9 mouse cellular contexts compared by ENCODE assay signal in the genomic region with DNA sequence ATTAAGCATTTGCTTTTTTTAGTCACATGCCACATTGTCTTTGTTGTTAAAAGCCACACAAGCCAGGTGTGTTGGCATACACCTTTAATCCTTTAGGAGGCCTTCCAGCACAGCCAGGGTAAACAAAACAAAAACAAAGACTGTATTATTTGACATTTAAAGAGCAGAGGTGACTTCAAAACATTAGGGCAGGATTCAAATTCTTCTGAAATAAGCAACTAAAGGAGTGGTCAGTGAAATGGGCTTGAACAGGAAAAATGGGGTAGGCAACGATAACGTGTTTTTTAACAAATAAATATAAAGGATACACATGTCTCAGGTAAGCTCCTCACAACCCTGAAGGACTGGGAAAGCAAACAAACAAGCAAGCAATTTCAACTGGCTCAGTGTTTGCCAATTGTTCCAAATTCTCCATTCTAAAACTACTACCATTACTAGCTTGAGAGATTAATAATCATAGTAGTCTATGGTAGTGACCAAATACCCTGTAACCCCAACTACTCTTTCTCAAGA. TPM values are rescaled to one million over a fixed set of nuclear protein-coding genes. Genes with fewer than 3 reads are reported as not detected.
DNase-seq lines count a peak whose midpoint lies in the region; ATAC-seq lines count a peak whose summit lies in the region.
"Had no signal": no experiment of that assay in that cellular context is flagged by ENCODE, and none has a peak within 500 bp of the region (broad histone marks: within the 10 kb centered on the region; RNA-seq: fewer than 3 reads in every experiment).

No protein-coding gene starts in this region.

- peak overlapping the region; percentile 63 for H3K4me2 ChIP-seq in lung, embryonic 15.5 days
- H3K4me2 ChIP-seq in embryonic facial prominence, embryonic 15.5 days (replicated peaks), result peak overlapping the region; percentile 60
- peak overlapping the region; percentile 69 for H3K4me2 ChIP-seq in limb, embryonic 11.5 days (ENCODE audit: low read depth, severe bottlenecking)
- peak overlapping the region; percentile 78 for H3K4me2 ChIP-seq in neural tube, embryonic 13.5 days

- no peak for DNase-seq in lung, postnatal 4 days
- DNase-seq in limb, embryonic 11.5 days (ENCODE audit: low spot score), result no peak
- no peak for DNase-seq in right cerebral cortex, postnatal 36 days (ENCODE audit: low spot score in 2 of 2)
- DNase-seq in frontal cortex, adult 2 months (ENCODE audit: extremely low spot score in 1 of 2, low spot score in 1 of 2), result no peak
- DNase-seq in thymus, postnatal 36 days, result no peak

- H3K4me3 ChIP-seq in lung, embryonic 15.5 days, result peak overlapping the region; percentile 41
- peak overlapping the region; percentile 48 for H3K4me3 ChIP-seq in embryonic facial prominence, embryonic 15.5 days (replicated peaks)
- H3K4me3 ChIP-seq in limb, embryonic 11.5 days (ENCODE audit: low read depth, low read length), result peak overlapping the region; percentile 33
- H3K4me3 ChIP-seq in neural tube, embryonic 13.5 days, result peak overlapping the region; percentile 41

- H3K9me3 ChIP-seq in lung, embryonic 15.5 days, result no peaks in the 10 kb centered on the region
- H3K9me3 ChIP-seq in embryonic facial prominence, embryonic 15.5 days (replicated peaks), result no peaks in the 10 kb centered on the region
- H3K9me3 ChIP-seq in limb, embryonic 11.5 days (ENCODE audit: control insufficient read depth, low read length), result no peaks in the 10 kb centered on the region
- no peaks in the 10 kb centered on the region for H3K9me3 ChIP-seq in neural tube, embryonic 13.5 days

- no peaks in the 10 kb centered on the region for H3K36me3 ChIP-seq in lung, embryonic 15.5 days
- H3K36me3 ChIP-seq in embryonic facial prominence, embryonic 15.5 days, result no peaks in the 10 kb centered on the region
- no peaks in the 10 kb centered on the region for H3K36me3 ChIP-seq in limb, embryonic 11.5 days (ENCODE audit: control insufficient read depth, insufficient read depth, low read length)
- no peaks in the 10 kb centered on the region for H3K36me3 ChIP-seq in neural tube, embryonic 13.5 days

- 2% methylated on average over 2 of the region's 2 CpGs for WGBS in lung, embryonic 15.5 days
- WGBS in embryonic facial prominence, embryonic 15.5 days, result 8% methylated on average over 2 of the region's 2 CpGs
- 5% methylated on average over 2 of the region's 2 CpGs for WGBS in limb, embryonic 11.5 days
- WGBS in neural tube, embryonic 13.5 days, result 11% methylated on average over 2 of the region's 2 CpGs

- peak overlapping the region; percentile 95 for H3K27ac ChIP-seq in lung, embryonic 15.5 days
- peak overlapping the region; percentile 94 for H3K27ac ChIP-seq in embryonic facial prominence, embryonic 15.5 days (replicated peaks)
- peak overlapping the region; percentile 88 for H3K27ac ChIP-seq in limb, embryonic 11.5 days (replicated peaks; ENCODE audit: low read depth, low read length)
- H3K27ac ChIP-seq in neural tube, embryonic 13.5 days (replicated peaks), result no peak overlapping the region

- peak overlapping the region; percentile 51 for H3K9ac ChIP-seq in lung, embryonic 15.5 days
- peak overlapping the region; percentile 54; the same call in 1 of the 2 replicates for H3K9ac ChIP-seq in embryonic facial prominence, embryonic 15.5 days
- H3K9ac ChIP-seq in limb, embryonic 11.5 days (ENCODE audit: low read length), result peak overlapping the region; percentile 65
- no peak overlapping the region; the same call in 1 of the 2 replicates for H3K9ac ChIP-seq in neural tube, embryonic 13.5 days

- H3K4me1 ChIP-seq in lung, embryonic 15.5 days, result peaks cover 35% of the 10 kb centered on the region
- peaks cover 27% of the 10 kb centered on the region for H3K4me1 ChIP-seq in embryonic facial prominence, embryonic 15.5 days
- peaks cover 10% of the 10 kb centered on the region for H3K4me1 ChIP-seq in limb, embryonic 11.5 days (ENCODE audit: control insufficient read depth, insufficient read depth, low read length)
- peaks cover 39% of the 10 kb centered on the region for H3K4me1 ChIP-seq in neural tube, embryonic 13.5 days (replicated peaks)

- H3K27me3 ChIP-seq in lung, embryonic 15.5 days, result no peaks in the 10 kb centered on the region
- no peaks in the 10 kb centered on the region for H3K27me3 ChIP-seq in embryonic facial prominence, embryonic 15.5 days
- no peaks in the 10 kb centered on the region for H3K27me3 ChIP-seq in limb, embryonic 11.5 days (ENCODE audit: control insufficient read depth, insufficient read depth, low read length)
- H3K27me3 ChIP-seq in neural tube, embryonic 13.5 days, result no peaks in the 10 kb centered on the region

- ATAC-seq in lung, embryonic 15.5 days (ENCODE audit: borderline replicate concordance, extremely low read depth, low FRiP score, low TSS enrichment), result no peak
- ATAC-seq in embryonic facial prominence, embryonic 15.5 days (ENCODE audit: insufficient number of reproducible peaks, low FRiP score, low TSS enrichment, low read depth), result no peak
- ATAC-seq in limb, embryonic 11.5 days (ENCODE audit: insufficient number of reproducible peaks, low FRiP score, low TSS enrichment, low read depth), result no peak
- ATAC-seq in neural tube, embryonic 13.5 days (ENCODE audit: low read depth), result no peak

RNA-seq across cellular contexts. Expression of a gene that starts 1.2 kb away (rescaled TPM):
- 27.2 and 29.1 TPM in 2 replicates for polyA plus RNA-seq in lung, embryonic 15.5 days (2015; fragmentation: Nextera tagmentation; extraction: Ambion mirVana)
- 17.5 and 20.6 TPM in 2 replicates for polyA plus RNA-seq in embryonic facial prominence, embryonic 15.5 days (2015; fragmentation: Nextera tagmentation; extraction: Ambion mirVana)
- polyA plus RNA-seq in limb, embryonic 11.5 days (2014; fragmentation: Nextera tagmentation; extraction: Ambion mirVana), result 29.4 and 30.2 TPM in 2 replicates
- 8.8 and 10.1 TPM in 2 replicates for polyA plus RNA-seq in neural tube, embryonic 13.5 days (2015; fragmentation: Nextera tagmentation; extraction: Ambion mirVana)
- polyA plus RNA-seq in frontal cortex, adult 2 months (2012; rRNA removed), result 12.2 and 13.3 TPM in 2 replicates

RNA-seq across cellular contexts. Expression of a gene that starts 2.7 kb away (rescaled TPM):
- 52.7 and 55.6 TPM in 2 replicates for polyA plus RNA-seq in lung, embryonic 15.5 days (2015; fragmentation: Nextera tagmentation; extraction: Ambion mirVana)
- 33.6 and 33.8 TPM in 2 replicates for polyA plus RNA-seq in embryonic facial prominence, embryonic 15.5 days (2015; fragmentation: Nextera tagmentation; extraction: Ambion mirVana)
- 75.3 and 79.2 TPM in 2 replicates for polyA plus RNA-seq in limb, embryonic 11.5 days (2014; fragmentation: Nextera tagmentation; extraction: Ambion mirVana)
- polyA plus RNA-seq in neural tube, embryonic 13.5 days (2015; fragmentation: Nextera tagmentation; extraction: Ambion mirVana), result 8.4 and 11.4 TPM in 2 replicates
- 0.36 and 0.38 TPM in 2 replicates for polyA plus RNA-seq in frontal cortex, adult 2 months (2012; rRNA removed)

RNA-seq across cellular contexts. Expression of a gene that starts 3.0 kb away (rescaled TPM):
- polyA plus RNA-seq in lung, embryonic 15.5 days (2015; fragmentation: Nextera tagmentation; extraction: Ambion mirVana), result 15.7 and 16.0 TPM in 2 replicates
- polyA plus RNA-seq in embryonic facial prominence, embryonic 15.5 days (2015; fragmentation: Nextera tagmentation; extraction: Ambion mirVana), result 5.7 and 6.9 TPM in 2 replicates
- polyA plus RNA-seq in limb, embryonic 11.5 days (2014; fragmentation: Nextera tagmentation; extraction: Ambion mirVana), result 18.9 and 19.9 TPM in 2 replicates
- polyA plus RNA-seq in neural tube, embryonic 13.5 days (2015; fragmentation: Nextera tagmentation; extraction: Ambion mirVana), result 2.7 and 3.3 TPM in 2 replicates
- 0.78 and 1.6 TPM in 2 replicates for polyA plus RNA-seq in frontal cortex, adult 2 months (2012; rRNA removed)

RNA-seq across cellular contexts. Expression of a gene that starts 4.3 kb away (rescaled TPM):
- 7.0 and 7.4 TPM in 2 replicates for polyA plus RNA-seq in lung, embryonic 15.5 days (2015; fragmentation: Nextera tagmentation; extraction: Ambion mirVana)
- polyA plus RNA-seq in embryonic facial prominence, embryonic 15.5 days (2015; fragmentation: Nextera tagmentation; extraction: Ambion mirVana), result 3.1 and 4.0 TPM in 2 replicates
- 13.8 and 14.0 TPM in 2 replicates for polyA plus RNA-seq in limb, embryonic 11.5 days (2014; fragmentation: Nextera tagmentation; extraction: Ambion mirVana)
- 2.5 and 3.8 TPM in 2 replicates for polyA plus RNA-seq in neural tube, embryonic 13.5 days (2015; fragmentation: Nextera tagmentation; extraction: Ambion mirVana)
- polyA plus RNA-seq in frontal cortex, adult 2 months (2012; rRNA removed), result 0.36 and 0.65 TPM in 2 replicates

RNA-seq across cellular contexts. Expression of a gene that starts 4.6 kb away (rescaled TPM):
- 8.1 and 8.2 TPM in 2 replicates for polyA plus RNA-seq in lung, embryonic 15.5 days (2015; fragmentation: Nextera tagmentation; extraction: Ambion mirVana)
- 2.8 and 17.2 TPM in 2 replicates for polyA plus RNA-seq in embryonic facial prominence, embryonic 15.5 days (2015; fragmentation: Nextera tagmentation; extraction: Ambion mirVana)
- polyA plus RNA-seq in limb, embryonic 11.5 days (2014; fragmentation: Nextera tagmentation; extraction: Ambion mirVana), result 5.5 and 22.0 TPM in 2 replicates
- 1.7 TPM in 1 of 2 replicates, not detected in the other for polyA plus RNA-seq in neural tube, embryonic 13.5 days (2015; fragmentation: Nextera tagmentation; extraction: Ambion mirVana)
- 0.80 TPM in 1 of 2 replicates, not detected in the other for polyA plus RNA-seq in frontal cortex, adult 2 months (2012; rRNA removed)
- polyA plus RNA-seq: urinary bladder, adult 2 months had no signal
